Comparison of ENCODE assay signal across 16 mouse cellular contexts in the genomic region with DNA sequence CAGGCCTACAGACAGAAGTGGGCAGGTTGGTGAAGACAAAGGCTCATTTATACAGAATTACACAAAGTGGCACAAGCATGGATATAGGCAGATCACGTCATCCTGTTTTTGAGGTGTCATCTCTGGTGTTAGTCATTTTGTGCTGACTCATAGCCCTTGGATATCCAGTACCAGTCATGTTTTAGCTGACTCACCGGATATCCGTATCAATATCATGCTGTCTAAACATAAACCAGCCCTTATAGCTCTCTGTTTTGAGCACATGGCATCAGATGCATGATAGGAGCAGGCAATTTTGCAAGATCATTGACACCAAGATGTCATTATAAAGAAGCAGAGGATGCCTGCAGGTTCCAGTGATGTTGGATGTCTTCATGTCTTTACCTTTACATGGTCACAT.
DNase-seq lines count a peak whose midpoint lies in the region; ATAC-seq lines count a peak whose summit lies in the region.
"Had no signal": no experiment of that assay in that cellular context is flagged by ENCODE, and none has a peak within 500 bp of the region (broad histone marks: within the 10 kb centered on the region; RNA-seq: fewer than 3 reads in every experiment).

No protein-coding gene starts in this region.

- H3K4me1 ChIP-seq in kidney, embryonic 15.5 days: peaks cover 22% of the 10 kb centered on the region
- peaks cover 13% of the 10 kb centered on the region for H3K4me1 ChIP-seq in kidney, embryonic 14.5 days (ENCODE audit: control insufficient read depth, insufficient read depth, low read length)
- peaks cover 7% of the 10 kb centered on the region for H3K4me1 ChIP-seq in stomach, embryonic 15.5 days
- peaks cover 17% of the 10 kb centered on the region for H3K4me1 ChIP-seq in midbrain, embryonic 13.5 days (replicated peaks)

- no peaks in the 10 kb centered on the region for H3K9me3 ChIP-seq in kidney, embryonic 15.5 days (replicated peaks)
- H3K9me3 ChIP-seq in kidney, embryonic 14.5 days (ENCODE audit: control insufficient read depth, low read length): no peaks in the 10 kb centered on the region
- no peaks in the 10 kb centered on the region for H3K9me3 ChIP-seq in stomach, embryonic 15.5 days
- H3K9me3 ChIP-seq in midbrain, embryonic 13.5 days: no peaks in the 10 kb centered on the region

- no peaks in the 10 kb centered on the region for H3K27me3 ChIP-seq in kidney, embryonic 15.5 days
- no peaks in the 10 kb centered on the region for H3K27me3 ChIP-seq in kidney, embryonic 14.5 days (ENCODE audit: control insufficient read depth, insufficient read depth, low read length)
- no peaks in the 10 kb centered on the region for H3K27me3 ChIP-seq in stomach, embryonic 15.5 days (replicated peaks)
- no peaks in the 10 kb centered on the region for H3K27me3 ChIP-seq in midbrain, embryonic 13.5 days

- peak; percentile 26; the same call in 1 of the 2 replicates for ATAC-seq in kidney, embryonic 15.5 days (replicated peaks; ENCODE audit: low FRiP score)
- no peak for ATAC-seq in kidney, embryonic 14.5 days (ENCODE audit: low FRiP score, low TSS enrichment)
- ATAC-seq in stomach, embryonic 15.5 days (ENCODE audit: insufficient read depth, low FRiP score, low read depth): peak; percentile 59; the same call in 1 of the 2 replicates
- ATAC-seq in midbrain, embryonic 13.5 days: no peak
- ATAC-seq: forebrain, embryonic 16.5 days had no signal

- no peak overlapping the region for H3K4me3 ChIP-seq in kidney, embryonic 15.5 days (replicated peaks)
- no peak overlapping the region for H3K4me3 ChIP-seq in kidney, embryonic 14.5 days (ENCODE audit: low read length)
- no peak overlapping the region for H3K4me3 ChIP-seq in stomach, embryonic 15.5 days (replicated peaks)
- H3K4me3 ChIP-seq in midbrain, embryonic 13.5 days (replicated peaks): no peak overlapping the region

- DNase-seq in NIH3T3 (ENCODE audit: low read depth) (peak; percentile 11), liver (peak; percentile 29)
- DNase-seq in embryo, embryonic 10.5 days (ENCODE audit: low spot score): no peak
- no peak for DNase-seq in lung, postnatal 4 days
- DNase-seq: cerebellum, adult 9-11 months; embryo, embryonic 11 days; gastrocnemius, postnatal 14 days; lung, postnatal 10 days; right cerebral cortex, postnatal 14 days had no signal

- no peak overlapping the region for H3K9ac ChIP-seq in kidney, embryonic 15.5 days
- H3K9ac ChIP-seq in kidney, embryonic 14.5 days (ENCODE audit: low read depth, low read length): no peak overlapping the region
- no peak overlapping the region for H3K9ac ChIP-seq in stomach, embryonic 15.5 days
- H3K9ac ChIP-seq in midbrain, embryonic 13.5 days (replicated peaks): no peak overlapping the region

- no peaks in the 10 kb centered on the region for H3K36me3 ChIP-seq in kidney, embryonic 15.5 days
- no peaks in the 10 kb centered on the region for H3K36me3 ChIP-seq in kidney, embryonic 14.5 days (ENCODE audit: control insufficient read depth, insufficient read depth, low read length)
- H3K36me3 ChIP-seq in stomach, embryonic 15.5 days: no peaks in the 10 kb centered on the region
- H3K36me3 ChIP-seq in midbrain, embryonic 13.5 days: no peaks in the 10 kb centered on the region

- H3K4me2 ChIP-seq in kidney, embryonic 15.5 days: no peak overlapping the region
- H3K4me2 ChIP-seq in kidney, embryonic 14.5 days (replicated peaks; ENCODE audit: low read depth, low read length): no peak overlapping the region
- H3K4me2 ChIP-seq in stomach, embryonic 15.5 days: no peak overlapping the region
- H3K4me2 ChIP-seq in midbrain, embryonic 13.5 days (replicated peaks): no peak overlapping the region
- H3K4me2 ChIP-seq: midbrain, embryonic 11.5 days had no signal

- H3K27ac ChIP-seq in kidney, embryonic 15.5 days: no peak overlapping the region
- no peak overlapping the region for H3K27ac ChIP-seq in kidney, embryonic 14.5 days (ENCODE audit: low read depth, low read length)
- H3K27ac ChIP-seq in stomach, embryonic 15.5 days: no peak overlapping the region
- H3K27ac ChIP-seq in midbrain, embryonic 13.5 days: no peak overlapping the region
- H3K27ac ChIP-seq: kidney, postnatal 0 days had no signal

- WGBS in kidney, embryonic 15.5 days: 87% methylated on average over 3 of the region's 3 CpGs
- 87% methylated on average over 3 of the region's 3 CpGs for WGBS in kidney, embryonic 14.5 days
- WGBS in stomach, embryonic 15.5 days: 81% methylated on average over 3 of the region's 3 CpGs
- 91% methylated on average over 3 of the region's 3 CpGs for WGBS in midbrain, embryonic 13.5 days

Comparison
In these comparisons a context has a peak if more than half of its experiments do, and no peak if none do; other contexts are left out.
1. ATAC-seq: peak in kidney, embryonic 15.5 days (single experiment) and stomach, embryonic 15.5 days (single experiment); none in kidney, embryonic 14.5 days (single experiment) and midbrain, embryonic 13.5 days (single experiment).
2. DNase-seq: peak in NIH3T3 (single experiment) and liver (single experiment); none in embryo, embryonic 10.5 days (single experiment) and lung, postnatal 4 days (0 of 2).